Mouse (Mus musculus) thymus, postnatal 4 days (tissue): Measurements from ENCODE around the gene Ifitm2.
A peak's percentile ranks its signal among the peaks of the same experiment; 100 is the strongest.

Experiments used
- DNase-seq: peaks from one replicate; pipeline ENCODE4 v3.0.0; 2021

Gene Ifitm2

DNA sequence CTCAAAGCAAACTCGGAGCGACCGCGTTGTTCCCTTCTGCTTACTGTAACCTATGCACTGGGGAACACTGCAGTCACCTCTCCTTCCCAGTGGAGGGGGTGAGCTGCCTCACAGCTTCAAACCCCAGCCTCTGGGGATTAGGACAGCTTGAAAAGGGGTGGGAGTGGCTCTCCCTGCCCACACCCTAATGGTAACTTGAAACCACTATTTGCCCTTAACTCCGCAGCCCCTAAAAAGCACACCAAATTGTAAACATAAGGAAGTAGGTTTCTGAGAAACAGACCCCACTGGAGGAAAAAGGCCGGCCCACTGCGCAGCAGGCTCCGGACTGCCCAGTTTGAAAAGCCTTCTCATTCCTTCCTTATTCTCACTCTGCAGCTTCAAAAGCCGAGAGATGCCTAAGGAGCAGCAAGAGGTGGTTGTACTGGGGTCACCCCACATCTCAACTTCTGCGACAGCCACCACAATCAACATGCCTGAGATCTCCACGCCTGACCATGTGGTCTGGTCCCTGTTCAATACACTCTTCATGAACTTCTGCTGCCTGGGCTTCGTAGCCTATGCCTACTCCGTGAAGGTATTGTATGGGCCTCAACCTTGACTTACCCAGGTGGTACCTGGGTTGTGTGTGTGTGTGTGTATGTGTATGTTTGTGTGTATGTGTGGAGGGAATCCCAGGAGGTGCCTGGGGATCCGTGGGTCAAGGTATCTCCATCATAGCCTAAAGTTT, 12.2 kb upstream of the Ifitm2 start:
- no peak for DNase-seq

GRCm38 (mm10) chr7:140966921-140967320, 11.1 kb upstream of the Ifitm2 start, which contains the start of gene Ifitm1:
Gene Ifitm1 (plus strand): TSS chr7:140967221.
- no peak for DNase-seq

DNA sequence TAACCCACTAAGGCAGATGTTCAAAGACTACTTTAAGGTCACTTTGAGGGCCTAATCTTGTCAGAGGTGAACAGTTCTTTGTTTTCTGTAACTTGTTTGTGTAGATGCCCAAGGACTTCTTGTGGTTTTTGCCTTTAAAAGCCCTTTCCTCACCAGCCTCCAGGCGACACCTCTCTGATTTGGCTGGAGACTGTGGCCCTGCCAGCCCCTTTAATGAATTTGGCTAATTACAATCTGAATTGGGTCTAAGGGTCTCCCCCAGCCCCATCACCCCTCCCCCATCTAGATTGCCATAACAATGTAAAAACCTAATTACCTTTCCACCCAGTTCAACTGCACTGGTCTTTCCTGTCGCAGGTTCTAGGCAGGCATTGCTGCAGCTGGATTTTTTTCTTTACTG, 6.9 kb upstream of the Ifitm2 start:
- no peak for DNase-seq

GRCm38 (mm10) chr7:140961416-140961815, 5.6 kb upstream of the Ifitm2 start:
- no peak for DNase-seq

GRCm38 (mm10) chr7:140960026-140960425, 4.2 kb upstream of the Ifitm2 start:
- DNase-seq, result no peak

DNA sequence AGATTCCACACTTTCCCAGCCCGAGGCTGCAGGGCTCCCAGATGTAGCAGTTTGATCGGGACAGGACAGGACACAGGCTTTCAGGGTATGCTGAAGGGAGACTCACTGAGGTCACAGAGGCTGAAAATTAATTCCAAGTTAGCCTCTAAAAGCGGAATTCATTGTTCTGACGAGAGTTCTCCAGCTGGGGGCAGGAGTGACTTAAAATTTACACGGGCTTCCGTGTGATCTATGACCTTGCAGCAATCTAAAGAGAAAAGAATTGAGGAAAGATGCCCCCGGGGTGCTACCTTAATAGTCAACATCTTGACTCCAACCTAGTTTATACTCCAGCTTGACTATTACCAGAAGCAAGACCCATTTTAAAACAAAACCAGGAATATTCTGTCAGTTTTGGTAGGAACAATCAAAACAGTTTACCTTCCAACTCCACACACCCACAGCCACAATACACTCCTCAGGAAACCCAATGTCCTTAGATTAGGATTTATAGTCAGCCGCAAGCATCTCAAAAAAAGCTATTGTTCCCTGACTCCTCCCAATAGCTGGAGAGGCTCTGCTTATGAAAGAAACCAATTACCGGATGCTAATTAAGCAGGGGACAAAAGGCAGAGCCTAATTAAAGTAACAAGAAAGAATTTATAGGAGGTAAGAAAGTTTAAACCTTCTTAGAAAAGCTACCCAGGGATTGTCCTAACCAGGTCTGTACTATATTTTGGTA, 3.6 kb upstream of the Ifitm2 start:
- peak; percentile 64 for DNase-seq

DNA sequence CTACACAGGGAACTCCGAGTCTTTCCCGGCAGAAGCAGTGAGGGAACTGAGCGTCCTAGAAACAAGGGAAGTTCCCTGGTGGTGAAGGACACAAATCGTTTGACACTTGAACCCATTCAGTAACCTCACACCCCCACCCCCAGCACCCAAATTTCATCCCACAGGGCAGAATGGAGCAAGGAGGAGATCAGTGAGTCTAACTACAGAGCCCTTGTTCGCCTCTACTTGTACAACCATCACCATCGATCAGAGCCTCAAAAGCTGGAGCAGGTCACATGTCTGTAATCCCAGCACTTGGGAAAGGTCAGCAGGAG, 726 bp upstream of the Ifitm2 start:
- no peak for DNase-seq

DNA sequence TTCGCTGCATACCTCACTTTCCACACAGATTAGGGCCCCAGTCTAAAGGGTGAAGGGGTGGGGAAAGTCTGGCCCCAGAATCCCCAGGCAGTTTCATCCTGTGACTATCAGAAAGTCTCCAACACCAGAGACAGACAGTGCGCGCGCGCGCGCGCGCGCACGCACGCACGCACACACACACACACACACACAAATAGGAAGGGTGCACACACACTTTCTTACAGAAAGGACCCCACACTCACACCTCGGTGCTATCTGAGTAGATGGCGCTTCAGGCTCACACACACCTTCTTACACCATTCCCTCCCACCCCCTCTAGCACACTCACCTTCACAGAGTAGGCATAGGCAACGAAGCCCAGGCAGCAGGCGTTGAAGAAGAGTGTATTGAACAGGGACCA, 445 bp downstream of the Ifitm2 start:
- DNase-seq, result no peak

- DNase-seq, result no peak
Observed at GRCm38 (mm10) chr7:140954733-140955071, 1.1 kb downstream of the Ifitm2 start.

DNA sequence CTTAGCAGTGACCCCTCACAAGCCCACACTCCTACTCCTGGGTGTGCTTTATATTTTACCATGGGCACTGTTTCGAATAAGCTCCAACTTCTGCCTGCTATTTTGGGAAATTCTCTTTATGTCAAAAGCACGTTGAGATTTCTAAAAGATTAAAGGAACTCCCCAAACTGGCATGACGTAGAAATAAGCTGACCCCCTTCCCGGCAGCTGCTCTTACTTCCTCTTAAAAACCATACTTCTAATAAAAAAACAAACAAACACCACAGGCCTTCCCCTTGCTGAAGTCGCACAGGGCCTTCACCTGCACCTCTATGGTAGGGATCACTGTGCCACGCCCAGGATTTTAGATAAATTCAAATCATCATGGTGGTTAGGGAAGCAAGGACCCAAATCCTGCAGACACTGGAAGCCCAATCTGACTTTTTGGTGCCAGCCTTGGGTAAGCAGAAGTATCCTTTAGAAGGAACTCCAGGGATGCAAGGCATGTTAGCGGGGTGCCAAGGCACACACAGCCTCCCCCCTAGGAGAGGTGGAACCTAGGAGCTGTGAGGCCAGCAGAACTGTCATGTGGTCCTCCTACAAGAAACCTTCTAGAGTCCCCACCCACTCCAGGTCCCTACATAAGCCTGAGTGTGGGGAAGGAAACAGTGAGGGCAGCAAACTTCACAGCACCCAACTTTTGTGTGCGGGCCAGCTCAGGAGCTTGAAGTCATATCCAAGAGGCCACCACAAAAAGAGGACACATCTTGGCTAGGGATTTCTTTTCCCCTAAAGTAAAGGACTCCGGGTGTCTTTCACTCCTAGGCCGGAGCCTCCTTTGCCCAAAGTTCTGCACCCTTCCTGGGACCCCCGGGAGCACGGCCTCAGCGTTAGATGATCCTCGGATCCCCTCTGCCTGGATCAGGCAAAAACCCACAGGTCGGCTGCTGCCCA, 1.7 kb downstream of the Ifitm2 start:
- no peak for DNase-seq

GRCm38 (mm10) chr7:140953133-140953532, 2.7 kb downstream of the Ifitm2 start:
- no peak for DNase-seq

DNA sequence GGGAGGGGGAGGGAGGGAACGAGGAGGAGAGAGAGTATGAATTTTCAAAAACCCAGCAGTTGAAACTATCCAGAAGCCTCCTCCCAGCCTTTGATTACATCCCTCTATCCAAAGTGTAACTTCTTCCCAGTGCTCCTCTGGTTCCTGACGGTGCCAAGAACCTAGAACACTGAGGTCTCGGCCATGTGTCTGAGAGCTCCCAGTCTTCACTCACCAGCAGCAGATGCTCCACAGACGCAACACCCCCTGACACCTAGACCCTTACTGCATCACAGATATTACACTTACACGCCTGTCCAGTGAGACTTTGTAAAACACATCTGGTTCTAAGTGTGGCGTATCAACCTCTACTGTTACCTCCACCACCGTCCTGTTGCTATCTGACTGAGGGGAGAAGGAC, 3.3 kb downstream of the Ifitm2 start:
- DNase-seq, result no peak

DNA sequence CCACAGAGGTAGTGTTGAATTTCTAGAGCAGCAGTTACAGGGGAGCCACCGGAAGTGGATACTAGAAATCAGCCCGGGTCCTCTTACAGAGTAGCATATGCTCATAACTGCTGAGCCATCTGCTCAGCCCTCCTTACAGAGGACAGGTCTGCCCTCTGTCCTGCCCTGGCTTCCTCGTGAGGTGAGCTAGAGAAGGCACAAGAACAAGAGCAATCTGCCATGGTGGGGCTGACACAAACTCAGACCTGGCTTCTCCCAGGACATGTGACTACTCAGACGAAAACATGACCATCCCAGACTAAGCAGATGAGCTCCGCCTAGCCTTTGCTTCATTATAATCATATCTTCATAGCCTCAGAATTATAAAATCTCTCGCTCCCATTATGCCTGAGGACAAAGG, 4.0 kb downstream of the Ifitm2 start:
- no peak for DNase-seq

DNA sequence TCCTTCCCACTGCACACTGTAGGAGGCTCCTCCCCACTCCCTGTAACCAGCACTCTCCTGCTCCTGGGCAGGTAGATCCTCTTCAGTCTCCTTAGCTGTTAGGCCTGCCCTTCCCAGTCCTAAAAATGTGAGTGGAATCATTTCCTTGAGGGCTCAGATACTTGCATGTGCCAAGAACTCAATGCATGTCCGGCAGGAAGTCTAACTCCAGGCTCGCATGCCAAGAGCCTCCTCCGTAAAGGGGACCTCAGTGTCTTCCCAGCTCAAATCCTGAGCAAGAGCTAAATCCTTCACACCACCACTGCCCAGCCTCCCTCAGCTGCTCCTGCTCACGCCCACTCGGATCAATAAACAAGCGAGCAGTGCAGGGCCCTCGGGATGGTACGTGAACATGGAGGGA, 4.7 kb downstream of the Ifitm2 start:
- DNase-seq, result no peak

DNA sequence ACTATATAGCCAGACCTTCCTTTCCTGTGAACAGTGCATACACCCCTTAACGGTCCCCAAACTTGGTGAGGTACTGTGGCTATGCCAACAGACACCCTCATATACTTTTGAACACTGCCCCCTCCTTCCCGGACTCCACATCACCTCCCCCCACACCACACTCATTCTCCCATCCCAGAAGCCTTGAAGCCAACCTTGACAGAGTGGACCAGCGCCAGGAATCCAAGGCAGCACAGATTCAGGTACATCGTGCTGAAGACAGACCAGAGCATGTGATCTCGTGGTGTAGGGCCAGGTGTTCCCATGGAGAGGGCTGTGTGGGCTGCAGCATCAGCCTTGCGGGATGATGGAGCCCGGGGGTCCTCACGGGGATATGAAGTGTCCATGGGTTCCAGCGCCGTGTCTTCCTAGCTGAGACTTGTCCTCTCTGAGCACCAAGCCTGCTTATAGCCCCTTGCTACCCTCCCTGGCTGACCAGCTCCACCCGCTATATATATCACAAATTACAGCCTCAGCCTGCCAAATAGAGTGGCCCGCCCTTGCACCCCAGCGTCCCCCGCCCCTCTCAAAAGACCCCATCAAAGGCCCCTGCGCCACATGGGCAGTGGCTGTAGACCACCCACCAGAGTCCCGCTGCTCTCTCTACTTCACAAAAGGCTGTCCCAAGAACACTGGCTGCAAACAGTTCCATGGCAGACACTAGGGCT, 5.8 kb downstream of the Ifitm2 start, which contains the start of gene Ifitm5:
Ifitm5 (minus strand) TSS at position 468 of the 707 bp plus-strand sequence.
- DNase-seq, result no peak

- DNase-seq, result no peak
Observed at GRCm38 (mm10) chr7:140949255-140949654, 6.5 kb downstream of the Ifitm2 start.

- no peak for DNase-seq
Observed at GRCm38 (mm10) chr7:140948161-140948560, 7.6 kb downstream of the Ifitm2 start.

GRCm38 (mm10) chr7:140946980-140947379, 8.8 kb downstream of the Ifitm2 start:
- no peak for DNase-seq

- no peak for DNase-seq
Observed at GRCm38 (mm10) chr7:140946311-140946710, 9.5 kb downstream of the Ifitm2 start.

GRCm38 (mm10) chr7:140945247-140945646, 10.5 kb downstream of the Ifitm2 start:
- DNase-seq, result no peak

- DNase-seq, result no peak
Observed at GRCm38 (mm10) chr7:140944236-140944635, 11.6 kb downstream of the Ifitm2 start.

GRCm38 (mm10) chr7:140943356-140943755, 12.4 kb downstream of the Ifitm2 start:
- no peak for DNase-seq

GRCm38 (mm10) chr7:140942811-140943210, 13.0 kb downstream of the Ifitm2 start:
- DNase-seq, result no peak
